Mouse (Mus musculus): ENCODE data around the gene Atp6v0a2. TPM values are rescaled to one million over a fixed set of nuclear protein-coding genes. Genes with fewer than 3 reads are reported as not detected.
A peak's percentile ranks its signal among the peaks of the same experiment; 100 is the strongest.
"Not testable (repeated sequence)": the region's sequence is repeated elsewhere in the genome, so short reads cannot be mapped to it uniquely, and the experiment has no call there.

Atp6v0a2 gene
- polyA plus RNA-seq (2014; fragmentation: Nextera tagmentation; extraction: Ambion mirVana), result 32.4 and 35.9 TPM in 2 replicates

DNA sequence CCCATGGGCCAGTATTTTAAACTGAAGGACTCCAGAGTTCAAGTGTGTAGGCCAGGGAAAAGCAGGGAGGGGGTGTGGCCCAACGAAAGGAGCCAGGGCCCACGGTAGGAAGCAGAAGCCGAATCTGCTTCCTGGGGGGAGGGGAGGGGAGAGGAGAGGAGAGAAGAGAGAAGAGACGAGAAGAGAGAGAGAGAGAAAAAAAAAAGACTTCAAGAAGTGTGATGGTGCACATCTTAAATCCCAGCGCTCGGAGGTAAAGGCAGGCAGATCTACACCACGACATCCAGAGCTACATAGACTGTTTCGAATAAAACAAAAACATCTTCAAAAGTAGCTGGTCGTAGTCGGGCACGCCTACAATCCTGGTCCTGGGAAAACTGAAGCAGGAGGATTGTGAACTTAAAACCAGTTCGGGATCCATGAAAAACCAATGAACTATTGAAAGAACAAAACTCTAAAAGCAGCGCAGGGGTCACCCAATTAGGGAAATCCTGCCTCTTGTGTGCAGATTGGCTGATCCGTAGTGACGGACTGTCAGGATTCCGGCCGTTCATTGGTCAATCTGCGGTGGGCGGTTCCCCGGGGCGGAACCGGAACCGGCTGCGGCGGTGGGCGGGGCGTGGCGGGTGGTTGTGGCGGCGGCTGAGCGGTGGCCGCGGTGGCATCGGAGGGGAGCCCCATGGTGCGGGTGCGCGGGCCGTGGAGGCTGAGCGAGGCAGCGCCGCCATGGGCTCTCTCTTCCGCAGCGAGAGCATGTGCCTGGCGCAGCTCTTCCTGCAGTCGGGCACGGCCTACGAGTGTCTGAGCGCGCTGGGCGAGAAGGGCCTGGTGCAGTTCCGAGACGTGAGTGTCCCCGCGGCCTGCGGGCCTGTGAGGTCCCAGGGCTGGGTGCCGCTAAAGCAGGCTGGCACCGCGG is at the start of gene Atp6v0a2:
TSS of gene Atp6v0a2 (plus strand) at position 129 of the 916 bp plus-strand sequence.
- peak within 1 kb of the TSS; percentile 54 to 81 for H3K4me3 ChIP-seq (ENCODE audit: control insufficient read depth in 1 of 2, insufficient read depth in 1 of 2, low read depth in 1 of 2, low read length in 2 of 2)
- H3K27ac ChIP-seq (replicated peaks in 1 of 2; ENCODE audit: control insufficient read depth in 1 of 2, insufficient read depth in 1 of 2, low read depth in 2 of 2, low read length in 2 of 2), result peak within 1 kb of the TSS; percentile 84 to 96
- peak within 1 kb of the TSS; percentile 79 for H3K9ac ChIP-seq (ENCODE audit: low read length)
- H3K4me1 ChIP-seq (ENCODE audit: control insufficient read depth in 2 of 2, insufficient read depth in 2 of 2, low read length in 2 of 2), result peaks cover 11 to 14% of the 10 kb centered on the region in 2 experiments
- no peaks in the 10 kb centered on the region for H3K27me3 ChIP-seq (ENCODE audit: control insufficient read depth, insufficient read depth, low read length)
- WGBS, result 1% methylated on average over 57 of the region's 58 CpGs
- no peaks in the 10 kb centered on the region for H3K9me3 ChIP-seq (ENCODE audit: control insufficient read depth, low read length)
- peaks cover 8% of the 10 kb centered on the region for H3K36me3 ChIP-seq (ENCODE audit: control insufficient read depth, insufficient read depth, low read length)
- H3K4me2 ChIP-seq (ENCODE audit: low read length), result peak within 1 kb of the TSS; percentile 83
- ATAC-seq (ENCODE audit: insufficient number of reproducible peaks, insufficient read depth, low FRiP score, low read depth), result peak; percentile 91

DNA sequence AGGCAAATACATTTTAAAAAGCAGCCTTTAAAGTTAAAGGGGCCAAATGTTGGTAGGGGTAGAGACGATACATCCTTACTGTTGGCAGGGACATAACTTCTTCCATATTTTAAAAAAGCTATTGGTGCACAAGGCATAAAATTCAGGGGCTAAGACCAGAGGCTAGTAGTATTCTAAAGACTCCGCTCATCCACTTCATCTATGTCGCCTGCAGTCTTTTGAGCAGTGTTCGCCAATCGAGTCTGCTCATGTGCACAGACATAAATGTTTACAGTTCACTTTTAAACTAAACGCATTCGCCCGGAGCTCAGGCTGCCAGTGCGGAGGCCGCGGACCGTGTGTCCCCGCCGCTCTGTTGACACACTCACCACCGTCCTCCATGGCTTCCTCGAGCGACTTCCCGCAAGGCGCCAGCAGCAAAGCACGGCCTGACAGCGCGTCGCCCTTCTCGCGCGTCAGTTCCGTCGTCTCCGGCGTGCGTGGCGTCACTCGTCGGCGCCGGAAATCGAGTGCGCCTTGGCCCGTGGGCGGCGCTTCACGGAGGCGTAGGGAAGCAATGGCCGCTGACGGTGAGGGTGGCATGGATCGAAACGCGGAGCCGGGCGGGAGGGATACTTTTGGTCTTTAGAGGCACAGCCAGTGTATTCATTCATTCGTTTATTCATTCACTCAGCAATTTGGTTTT is 49.6 kb upstream of the Atp6v0a2 start, which contains the start of the genes Eif2b1 and Gtf2h3:
TSS of gene Eif2b1 (minus strand) at position 499 of the 685 bp plus-strand sequence.
TSS of gene Gtf2h3 (plus strand) at position 508 of the 685 bp plus-strand sequence.
- Histone ChIP-seq H3K4me3 (ENCODE audit: control insufficient read depth in 1 of 2, insufficient read depth in 1 of 2, low read depth in 1 of 2, low read length in 2 of 2) (peak within 1 kb of the TSS; percentile 64 to 87), H3K9ac (ENCODE audit: low read length) (peak within 1 kb of the TSS; percentile 80), H3K36me3 (ENCODE audit: control insufficient read depth, insufficient read depth, low read length) (peaks cover 50% of the 10 kb centered on the region), H3K27me3 (ENCODE audit: control insufficient read depth, insufficient read depth, low read length) (no peaks in the 10 kb centered on the region), H3K27ac (replicated peaks in 1 of 2; ENCODE audit: control insufficient read depth in 1 of 2, insufficient read depth in 1 of 2, low read depth in 2 of 2, low read length in 2 of 2) (peak within 1 kb of the TSS; percentile 41 to 42; a peak in 3 of 4 replicates), H3K4me2 (ENCODE audit: low read length) (peak within 1 kb of the TSS; percentile 98), H3K4me1 (ENCODE audit: control insufficient read depth in 2 of 2, insufficient read depth in 2 of 2, low read length in 2 of 2) (peaks cover 3 to 14% of the 10 kb centered on the region in 2 experiments; a peak in 3 of 4 replicates), H3K9me3 (ENCODE audit: control insufficient read depth, low read length) (no peaks in the 10 kb centered on the region)
- ATAC-seq (ENCODE audit: insufficient number of reproducible peaks, insufficient read depth, low FRiP score, low read depth), result peak; percentile 85
- WGBS, result under 1% methylated on average over 51 of the region's 51 CpGs

DNA sequence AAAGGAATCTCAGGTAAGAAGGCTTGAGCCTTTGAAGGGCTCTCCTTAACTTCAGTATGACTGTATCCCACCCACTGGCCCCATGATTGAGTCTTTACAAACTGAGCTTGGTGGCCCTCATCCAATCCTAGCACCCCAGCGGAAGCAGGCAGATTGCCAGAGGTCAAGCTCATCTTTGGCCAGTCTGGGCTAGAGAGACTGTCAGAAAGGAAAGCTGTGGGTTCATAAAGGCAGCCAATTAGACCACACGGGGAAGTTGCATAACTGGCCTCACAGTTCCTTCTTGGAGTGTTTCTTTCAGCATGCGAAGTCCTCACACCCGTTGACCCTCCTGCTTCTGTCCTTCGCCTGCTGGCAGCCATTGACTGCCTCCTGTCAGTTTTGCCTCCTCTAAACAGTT is 45.9 kb upstream of the Atp6v0a2 start:
- ATAC-seq (ENCODE audit: insufficient number of reproducible peaks, insufficient read depth, low FRiP score, low read depth), result no peak
- peaks cover 49% of the 10 kb centered on the region for H3K36me3 ChIP-seq (ENCODE audit: control insufficient read depth, insufficient read depth, low read length)

DNA sequence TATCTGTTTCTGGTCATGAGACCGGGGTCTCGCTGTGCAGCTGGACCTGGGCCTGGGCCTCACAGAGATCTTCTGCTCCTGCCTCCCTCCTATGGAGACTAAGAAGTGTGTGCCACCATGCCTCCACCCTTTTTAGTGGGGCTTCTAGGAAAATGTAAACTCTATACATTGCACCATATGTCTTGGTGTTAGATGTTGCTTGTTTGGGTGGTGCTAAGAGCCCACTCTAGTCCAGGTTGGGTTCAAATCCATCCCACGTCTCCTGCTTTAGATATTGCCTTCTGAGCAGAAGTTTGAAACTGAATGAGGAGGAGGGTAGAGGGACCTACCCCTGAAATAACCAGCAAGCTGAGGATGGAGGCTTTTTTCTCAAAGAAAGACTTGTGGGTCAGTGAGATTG is 35.6 kb upstream of the Atp6v0a2 start:
- no peak overlapping the region for H3K27ac ChIP-seq (replicated peaks in 1 of 2; ENCODE audit: control insufficient read depth in 1 of 2, insufficient read depth in 1 of 2, low read depth in 2 of 2, low read length in 2 of 2)
- peaks cover 85% of the 10 kb centered on the region for H3K36me3 ChIP-seq (ENCODE audit: control insufficient read depth, insufficient read depth, low read length)
- H3K4me3 ChIP-seq (ENCODE audit: control insufficient read depth in 1 of 2, insufficient read depth in 1 of 2, low read depth in 1 of 2, low read length in 2 of 2), result no peak overlapping the region
- H3K9ac ChIP-seq (ENCODE audit: low read length), result no peak overlapping the region
- no peaks in the 10 kb centered on the region for H3K4me1 ChIP-seq (ENCODE audit: control insufficient read depth in 2 of 2, insufficient read depth in 2 of 2, low read length in 2 of 2)
- WGBS, result 94% methylated on average over 3 of the region's 3 CpGs
- ATAC-seq (ENCODE audit: insufficient number of reproducible peaks, insufficient read depth, low FRiP score, low read depth), result no peak
- no peaks in the 10 kb centered on the region for H3K27me3 ChIP-seq (ENCODE audit: control insufficient read depth, insufficient read depth, low read length)
- H3K9me3 ChIP-seq (ENCODE audit: control insufficient read depth, low read length), result no peaks in the 10 kb centered on the region
- H3K4me2 ChIP-seq (ENCODE audit: low read length), result no peak overlapping the region

More for the DNA sequence above, 45.9 kb upstream of the Atp6v0a2 start:
- WGBS, result 86% methylated on average over 5 of the region's 5 CpGs
- Histone ChIP-seq H3K4me1 (ENCODE audit: control insufficient read depth in 2 of 2, insufficient read depth in 2 of 2, low read length in 2 of 2) (peaks cover 3 to 14% of the 10 kb centered on the region in 2 experiments; a peak in 3 of 4 replicates), H3K9ac (ENCODE audit: low read length) (no peak overlapping the region), H3K27me3 (ENCODE audit: control insufficient read depth, insufficient read depth, low read length) (no peaks in the 10 kb centered on the region), H3K4me3 (ENCODE audit: control insufficient read depth in 1 of 2, insufficient read depth in 1 of 2, low read depth in 1 of 2, low read length in 2 of 2) (no peak overlapping the region), H3K27ac (replicated peaks in 1 of 2; ENCODE audit: control insufficient read depth in 1 of 2, insufficient read depth in 1 of 2, low read depth in 2 of 2, low read length in 2 of 2) (no peak overlapping the region), H3K9me3 (ENCODE audit: control insufficient read depth, low read length) (no peaks in the 10 kb centered on the region), H3K4me2 (ENCODE audit: low read length) (no peak overlapping the region)

DNA sequence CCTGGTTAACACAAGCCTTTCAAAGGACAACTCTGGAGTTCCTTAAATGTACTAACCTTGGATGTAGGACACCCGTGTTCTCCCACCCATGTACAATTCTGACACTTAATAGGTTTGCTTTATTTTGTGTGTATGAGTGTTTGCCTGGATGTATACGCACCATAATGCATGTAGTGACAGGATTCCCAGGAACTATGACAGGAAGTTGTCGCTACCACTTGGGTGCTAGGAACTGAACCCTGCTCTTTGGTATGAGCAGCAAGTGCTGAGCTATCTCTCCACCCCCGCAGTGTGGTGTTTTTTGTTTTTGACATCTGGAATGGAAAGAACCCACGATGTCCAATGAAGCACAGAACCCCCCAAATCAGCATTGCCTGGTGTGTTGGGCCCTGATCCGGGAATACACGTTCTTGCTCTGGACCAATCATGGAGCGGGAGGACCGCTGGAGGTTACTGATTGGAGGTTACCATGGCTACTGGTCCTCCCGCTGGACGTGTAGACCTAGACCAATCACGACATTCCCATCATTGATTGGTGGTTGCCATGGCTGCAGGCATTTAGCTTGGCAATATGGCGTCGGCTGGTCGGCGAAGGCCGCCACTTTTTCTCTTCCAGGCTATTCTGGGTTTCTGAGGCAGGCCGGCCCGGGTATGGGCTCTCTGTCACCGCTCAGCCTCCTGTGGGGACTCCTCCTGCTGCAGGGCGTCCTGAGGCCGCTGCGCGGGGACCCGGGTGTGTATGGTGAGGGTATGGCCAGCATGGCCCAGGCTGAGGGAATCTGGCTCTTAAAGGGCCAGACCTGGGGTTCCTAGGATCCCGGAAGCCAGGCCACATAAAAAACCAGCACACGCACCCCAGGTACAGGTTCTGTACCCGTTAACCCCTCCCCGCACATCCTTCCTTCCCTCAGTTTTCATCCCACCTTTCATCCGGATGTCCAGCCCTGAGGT is 29.9 kb upstream of the Atp6v0a2 start:
- H3K27ac ChIP-seq (replicated peaks in 1 of 2; ENCODE audit: control insufficient read depth in 1 of 2, insufficient read depth in 1 of 2, low read depth in 2 of 2, low read length in 2 of 2), result no peak overlapping the region
- no peaks in the 10 kb centered on the region for H3K9me3 ChIP-seq (ENCODE audit: control insufficient read depth, low read length)
- peaks cover 38% of the 10 kb centered on the region for H3K36me3 ChIP-seq (ENCODE audit: control insufficient read depth, insufficient read depth, low read length)
- H3K9ac ChIP-seq (ENCODE audit: low read length), result peak overlapping the region; percentile 73
- peaks cover 2 to 4% of the 10 kb centered on the region in 2 experiments; a peak in 2 of 4 replicates for H3K4me1 ChIP-seq (ENCODE audit: control insufficient read depth in 2 of 2, insufficient read depth in 2 of 2, low read length in 2 of 2)
- 7% methylated on average over 30 of the region's 30 CpGs for WGBS
- peak overlapping the region; percentile 75 to 80 for H3K4me3 ChIP-seq (ENCODE audit: control insufficient read depth in 1 of 2, insufficient read depth in 1 of 2, low read depth in 1 of 2, low read length in 2 of 2)
- peak overlapping the region; percentile 93 for H3K4me2 ChIP-seq (ENCODE audit: low read length)
- ATAC-seq (ENCODE audit: insufficient number of reproducible peaks, insufficient read depth, low FRiP score, low read depth), result peak; percentile 98
- H3K27me3 ChIP-seq (ENCODE audit: control insufficient read depth, insufficient read depth, low read length), result no peaks in the 10 kb centered on the region

DNA sequence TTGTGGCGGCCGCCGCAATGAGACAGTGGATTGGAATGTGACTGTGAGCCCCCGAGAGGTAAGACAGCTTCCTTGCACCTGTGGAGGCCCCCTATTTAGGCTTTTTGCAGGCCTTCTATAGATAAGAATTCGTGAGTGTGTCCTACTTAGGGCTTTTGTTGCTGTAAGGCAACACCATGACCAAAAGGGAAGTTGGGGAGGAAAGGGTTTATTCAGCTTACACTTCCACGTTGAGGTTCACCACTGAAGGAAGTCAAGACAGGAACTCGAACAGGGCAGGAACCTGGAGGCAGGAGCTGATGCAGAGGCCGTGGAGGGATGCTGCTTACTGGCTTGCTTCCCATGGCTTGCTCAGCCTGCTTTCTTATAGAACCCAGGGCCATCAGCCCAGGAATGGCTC is 28.6 kb upstream of the Atp6v0a2 start:
- not testable (repeated sequence) for H3K9ac ChIP-seq (ENCODE audit: low read length); H3K4me3 ChIP-seq (ENCODE audit: control insufficient read depth in 1 of 2, insufficient read depth in 1 of 2, low read depth in 1 of 2, low read length in 2 of 2); H3K27me3 ChIP-seq (ENCODE audit: control insufficient read depth, insufficient read depth, low read length); H3K27ac ChIP-seq (replicated peaks in 1 of 2; ENCODE audit: control insufficient read depth in 1 of 2, insufficient read depth in 1 of 2, low read depth in 2 of 2, low read length in 2 of 2); H3K4me1 ChIP-seq (ENCODE audit: control insufficient read depth in 2 of 2, insufficient read depth in 2 of 2, low read length in 2 of 2); ATAC-seq (ENCODE audit: insufficient number of reproducible peaks, insufficient read depth, low FRiP score, low read depth); H3K9me3 ChIP-seq (ENCODE audit: control insufficient read depth, low read length); H3K4me2 ChIP-seq (ENCODE audit: low read length)
- peaks cover 26% of the 10 kb centered on the region for H3K36me3 ChIP-seq (ENCODE audit: control insufficient read depth, insufficient read depth, low read length)
- WGBS, result 53% methylated on average over 8 of the region's 8 CpGs

All from heart, embryonic 14.5 days (tissue).